Mouse (Mus musculus): ENCODE measurements around the gene Gm49369.
A peak's percentile ranks its signal among the peaks of the same experiment; 100 is the strongest.

Gm49369 gene

DNA sequence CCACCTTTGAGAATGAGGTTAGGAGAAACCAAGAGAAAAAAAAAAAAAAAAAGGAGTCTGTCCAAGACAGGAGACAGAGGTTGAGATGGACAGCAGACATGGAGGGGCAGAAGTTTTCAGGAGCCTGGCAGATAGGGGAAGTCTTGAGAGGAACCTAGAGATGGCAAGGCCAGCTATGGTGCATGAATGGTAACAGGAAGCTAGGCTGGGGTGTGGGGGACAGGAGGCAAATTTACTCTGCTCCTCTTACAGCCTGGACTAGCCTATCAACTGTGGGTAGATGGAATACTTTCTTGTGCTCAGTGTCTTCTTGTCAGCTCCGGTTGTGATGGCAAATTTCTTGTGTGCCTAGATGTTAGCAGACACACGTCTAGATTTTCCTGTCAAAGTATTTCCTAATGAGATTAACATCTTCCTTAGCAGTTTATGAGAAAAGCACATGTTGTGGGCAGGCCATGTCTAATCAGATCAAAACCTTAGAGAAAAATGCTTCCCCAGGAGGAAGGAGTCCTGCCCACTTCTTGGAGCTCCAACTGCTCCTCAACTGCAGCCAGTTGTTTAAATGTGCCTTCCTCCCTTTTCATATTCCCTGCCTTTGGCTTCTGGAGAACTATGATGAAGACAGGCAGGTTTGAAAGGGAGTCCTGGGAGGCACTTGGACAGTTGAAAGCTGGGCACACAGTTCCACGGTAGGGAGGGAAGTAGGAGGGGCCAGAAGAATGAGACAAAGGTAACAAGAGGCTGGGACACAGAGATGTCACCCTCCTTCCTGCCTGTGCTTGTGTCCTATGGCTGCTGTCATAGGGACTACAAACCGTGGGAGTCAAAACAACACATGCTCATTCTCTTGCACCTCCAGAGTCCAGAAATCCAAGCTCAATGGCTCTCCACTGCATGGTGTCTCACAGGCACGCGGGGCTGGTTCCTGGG lies 12.1 kb upstream of the Gm49369 start:
- no peak for DNase-seq (ENCODE audit: low read depth)

DNA sequence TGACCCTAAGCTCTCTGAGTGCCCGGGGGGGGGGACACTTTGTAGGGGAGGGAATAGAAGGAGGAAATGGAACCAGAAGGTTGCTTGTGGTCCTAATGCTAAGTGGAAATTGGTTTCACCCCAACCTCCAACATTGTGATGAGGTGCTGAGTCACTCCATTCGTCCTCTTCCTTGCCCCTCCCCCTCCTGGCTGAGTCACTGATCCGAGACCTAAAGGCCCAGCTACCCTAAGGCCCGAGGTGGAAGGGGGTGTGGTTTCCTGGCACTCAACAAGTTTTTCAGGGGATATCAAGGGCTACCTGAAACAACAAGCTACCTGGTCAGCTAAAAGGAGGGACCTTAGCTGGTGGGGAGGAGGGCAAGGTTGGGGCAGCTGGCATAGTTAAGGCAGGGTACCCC lies 10.7 kb upstream of the Gm49369 start:
- DNase-seq (ENCODE audit: low read depth) = peak; percentile 78

DNA sequence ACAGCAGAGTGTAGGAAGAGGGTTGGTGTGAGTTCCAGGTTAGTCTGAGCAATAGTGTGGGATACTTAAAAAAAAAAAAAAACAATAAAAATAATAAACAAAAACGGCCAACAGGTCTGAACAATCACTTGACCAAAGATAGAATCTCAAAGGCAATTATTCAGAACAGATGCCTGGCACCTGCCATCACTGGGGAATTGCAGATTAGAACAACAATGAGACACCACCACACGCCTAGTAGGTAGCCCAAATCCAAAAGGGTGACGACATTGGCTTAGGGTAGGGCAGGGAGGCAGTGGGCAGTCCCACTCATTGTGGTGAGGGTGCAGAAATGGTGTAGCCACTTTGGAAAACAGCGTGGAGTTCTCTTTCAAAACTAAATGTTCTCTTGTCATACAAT lies 9.1 kb upstream of the Gm49369 start:
- no peak for DNase-seq (ENCODE audit: low read depth)

DNA sequence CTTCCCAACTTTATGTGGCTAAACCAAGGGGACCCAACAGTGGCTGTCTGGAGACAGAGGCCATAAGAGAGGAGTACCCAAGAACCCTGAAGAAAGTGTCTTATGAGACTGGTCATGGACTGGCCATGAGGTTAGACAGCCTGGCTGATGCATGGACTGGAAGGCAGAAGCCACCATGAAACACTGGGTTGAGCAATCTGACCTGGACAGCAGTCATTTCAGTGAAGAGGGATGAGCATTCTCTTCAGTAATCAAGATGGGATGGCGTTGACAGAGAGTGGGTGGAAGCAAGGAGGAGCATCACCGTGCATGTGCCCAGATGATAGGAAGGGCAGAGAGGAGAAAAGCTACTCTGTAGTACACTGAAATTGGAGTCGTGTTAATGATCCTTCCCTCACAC lies 8.6 kb upstream of the Gm49369 start:
- no peak for DNase-seq (ENCODE audit: low read depth)

DNA sequence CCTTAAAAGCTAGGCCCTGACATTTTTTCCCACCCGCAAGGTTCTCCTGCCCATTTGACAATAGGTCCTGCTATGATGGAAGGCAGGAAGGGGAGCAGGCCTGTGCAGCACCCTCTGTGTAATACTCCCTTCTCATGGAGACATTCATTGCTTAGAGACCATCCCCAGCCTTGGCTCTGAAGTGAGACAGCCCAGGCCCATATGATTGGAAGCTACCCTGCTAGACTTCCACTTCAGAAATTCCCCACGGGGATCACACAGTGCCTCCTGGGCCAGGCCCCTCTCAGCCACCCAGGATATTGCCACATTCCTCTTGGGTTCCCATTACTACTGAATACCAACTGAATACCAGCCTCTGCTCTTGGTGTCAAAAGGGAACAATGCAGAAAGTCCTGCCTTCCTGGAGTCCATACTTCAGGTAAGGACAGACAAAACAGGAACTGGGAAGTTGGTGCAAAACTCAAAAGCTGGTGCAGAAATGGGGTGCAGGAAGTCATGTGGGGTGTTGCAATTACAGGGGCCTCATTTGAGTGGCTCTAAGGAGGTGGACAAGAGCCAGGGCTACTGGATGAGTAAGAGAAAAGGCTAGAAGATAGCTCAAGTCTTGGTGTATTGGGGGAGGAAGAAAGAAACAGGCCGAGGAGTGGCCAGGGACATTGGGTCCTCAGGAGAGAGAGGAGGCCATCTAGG lies 7.6 kb upstream of the Gm49369 start:
- no peak for DNase-seq (ENCODE audit: low read depth)

DNA sequence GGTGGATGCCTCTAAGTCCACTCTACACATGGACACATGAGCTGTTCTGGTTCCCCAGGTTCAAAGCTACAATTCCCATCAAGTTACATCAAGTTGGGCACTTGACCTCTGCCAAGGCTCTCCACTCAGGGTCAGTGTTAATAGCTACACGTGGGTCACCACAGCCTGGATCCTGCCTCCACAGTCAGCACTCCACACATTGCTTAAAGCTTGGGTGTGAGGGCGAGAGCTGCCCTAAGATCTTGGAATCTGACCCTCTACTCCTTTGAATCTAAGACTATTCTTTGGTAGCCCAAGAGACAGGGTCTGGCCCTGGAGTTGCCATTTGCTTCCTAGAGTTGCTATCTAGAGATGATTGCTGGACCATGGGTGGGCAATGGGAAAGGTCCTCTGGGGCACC lies 6.3 kb upstream of the Gm49369 start:
- DNase-seq (ENCODE audit: low read depth) = no peak

DNA sequence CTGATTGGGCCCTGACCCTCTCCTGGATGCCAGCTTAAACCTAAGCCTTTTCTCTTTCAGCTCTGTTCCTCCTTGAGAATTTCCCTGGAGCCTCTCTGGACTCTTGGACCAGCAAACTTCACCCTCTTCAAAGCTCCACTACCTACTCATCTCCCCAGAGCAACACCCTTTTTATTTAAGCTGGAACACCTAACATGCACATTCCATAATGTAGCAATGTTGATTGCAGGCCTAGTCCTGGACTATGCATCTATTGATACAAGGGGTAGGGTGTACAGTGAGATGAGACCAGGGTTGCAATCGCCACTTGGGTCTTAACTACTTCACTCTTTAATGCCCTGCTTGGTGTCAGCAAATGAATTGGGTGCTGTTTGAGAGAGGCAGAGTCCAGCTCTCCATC lies 5.7 kb upstream of the Gm49369 start:
- no peak for DNase-seq (ENCODE audit: low read depth)

DNA sequence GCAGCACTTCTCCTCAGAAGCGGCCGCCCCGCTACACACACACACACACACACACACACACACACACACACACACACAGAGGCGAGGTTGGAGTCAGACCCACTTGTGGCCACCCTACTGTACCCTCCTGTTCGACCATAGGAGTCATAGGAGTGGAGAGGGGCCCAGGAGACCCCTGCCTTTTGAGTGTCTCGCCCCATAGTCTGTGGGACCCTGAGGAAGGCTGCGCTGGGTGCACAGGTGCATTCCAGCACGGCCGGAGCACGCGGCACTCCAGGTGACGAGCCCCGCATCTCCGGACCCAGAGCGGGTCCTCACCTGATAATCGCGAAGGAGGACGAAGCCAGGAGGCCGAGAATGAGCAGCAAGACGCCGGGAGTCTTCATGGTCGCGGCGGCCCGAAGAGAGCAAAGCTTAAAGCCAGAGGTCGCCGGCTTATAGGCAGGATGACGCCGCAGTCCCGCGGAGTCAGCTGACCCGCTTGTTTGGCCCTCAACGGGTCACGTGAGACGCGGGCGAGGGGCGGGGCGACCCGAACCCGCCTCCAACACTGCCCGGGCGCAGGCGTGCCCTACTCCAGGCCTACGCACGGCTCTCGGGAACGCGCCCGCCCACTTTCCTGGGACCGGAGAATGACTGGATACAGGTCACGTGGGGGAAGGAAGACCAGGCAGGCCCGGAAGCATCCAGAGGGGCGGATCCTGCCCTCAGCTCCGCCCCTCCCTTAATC lies 5.1 kb upstream of the Gm49369 start, which contains the start of gene Ctsd:
Gene Ctsd (minus strand): TSS at position 620 of the 730 bp plus-strand sequence.
- peak; percentile 92 for DNase-seq (ENCODE audit: low read depth)

DNA sequence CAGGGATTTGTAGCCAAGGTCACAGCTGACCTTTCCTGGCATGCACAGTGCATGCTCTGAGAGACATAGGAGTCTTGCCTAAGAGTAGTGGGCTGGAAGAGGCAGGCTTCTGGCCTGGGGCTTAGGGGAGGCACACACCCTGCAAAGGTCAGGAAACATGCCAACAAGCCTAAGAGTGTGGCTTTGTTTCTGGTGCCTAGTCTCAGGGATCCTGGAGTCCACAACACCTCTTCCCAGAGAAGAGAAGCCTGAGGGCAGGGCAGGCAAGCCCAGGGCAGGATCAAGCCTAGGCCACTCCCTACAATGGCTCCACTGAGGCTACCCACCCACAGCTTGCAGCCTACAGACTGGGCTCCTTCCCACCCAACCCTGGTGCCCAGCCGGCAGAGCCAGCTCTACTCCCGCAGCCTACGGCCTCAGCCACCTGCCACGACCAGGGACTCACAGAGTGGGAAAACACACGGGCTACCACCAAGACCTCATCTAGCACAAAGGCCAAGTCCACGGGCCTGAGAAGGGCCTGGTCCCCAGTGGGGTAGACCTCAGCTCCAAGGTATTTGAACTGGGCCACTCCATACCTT lies 4.2 kb upstream of the Gm49369 start:
- DNase-seq (ENCODE audit: low read depth) = no peak

DNA sequence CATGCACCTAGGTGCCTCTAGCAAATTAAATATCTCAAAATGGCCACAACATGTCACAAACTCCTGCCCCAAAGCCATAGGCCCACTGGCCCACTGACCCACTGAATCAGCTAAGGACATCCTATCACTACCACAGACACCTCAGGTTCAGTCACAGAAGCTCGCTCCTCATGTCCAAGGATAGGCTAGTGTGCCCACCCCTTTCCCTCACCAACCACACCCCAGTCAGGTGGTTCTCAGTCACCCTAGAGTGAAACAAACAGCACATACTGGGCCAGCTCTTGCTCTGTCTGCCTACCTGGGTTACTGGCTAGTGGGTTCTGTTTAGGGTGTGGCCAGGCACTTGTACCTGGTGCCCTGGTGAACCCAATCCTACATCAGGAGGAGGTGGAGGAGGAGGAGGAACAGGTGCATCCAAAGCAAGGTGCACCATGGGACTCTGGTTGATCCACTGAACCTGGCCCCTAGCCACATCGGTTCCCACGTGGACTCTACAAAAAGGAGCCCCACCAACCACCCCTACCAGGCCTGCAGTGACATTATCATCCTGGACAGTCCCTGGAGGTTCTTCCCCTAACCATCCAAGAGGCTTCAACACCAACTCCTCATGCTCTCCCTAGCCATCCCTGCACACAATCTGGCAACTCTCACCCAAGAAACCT lies 3.4 kb upstream of the Gm49369 start:
- DNase-seq (ENCODE audit: low read depth) = no peak

DNA sequence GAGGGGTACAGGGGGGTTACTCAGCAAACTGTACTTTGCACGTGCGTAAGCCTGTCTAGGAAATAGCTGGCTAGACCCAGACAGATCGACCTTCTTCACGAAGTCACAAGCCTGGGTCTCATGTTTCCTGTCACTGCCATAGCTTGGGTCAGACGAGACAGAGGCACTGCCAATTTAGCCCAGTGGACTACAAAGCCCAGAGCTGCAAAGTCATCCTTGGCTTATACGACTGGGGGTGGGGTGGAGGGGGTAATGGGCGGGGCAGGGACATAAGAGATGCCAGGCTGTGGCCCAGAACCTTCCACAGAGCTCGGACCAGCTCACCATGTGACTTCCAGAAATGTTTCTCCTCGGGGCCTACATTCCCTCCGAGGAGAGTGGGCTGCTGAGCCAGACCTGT lies 1.8 kb upstream of the Gm49369 start:
- no peak for DNase-seq (ENCODE audit: low read depth)

DNA sequence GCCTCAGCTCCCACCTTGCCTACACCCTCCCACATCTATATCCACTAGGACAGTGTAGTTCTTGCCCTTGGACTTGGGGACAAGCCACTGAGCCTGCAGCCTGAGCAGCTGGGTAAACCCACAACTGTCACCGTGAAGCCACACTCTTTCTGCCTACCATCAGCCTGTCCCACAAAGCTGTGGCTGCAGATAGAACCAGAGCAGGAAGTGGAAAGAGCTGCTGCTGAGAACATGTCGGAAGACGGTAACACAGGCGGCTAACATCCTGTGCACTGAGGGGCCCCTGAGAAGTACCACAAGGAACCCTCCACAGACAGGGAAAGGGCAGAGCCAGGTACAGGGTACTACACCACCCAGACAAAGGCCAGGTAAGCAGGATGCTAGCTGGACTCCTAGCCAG lies 1.3 kb downstream of the Gm49369 start:
- no peak for DNase-seq (ENCODE audit: low read depth)

DNA sequence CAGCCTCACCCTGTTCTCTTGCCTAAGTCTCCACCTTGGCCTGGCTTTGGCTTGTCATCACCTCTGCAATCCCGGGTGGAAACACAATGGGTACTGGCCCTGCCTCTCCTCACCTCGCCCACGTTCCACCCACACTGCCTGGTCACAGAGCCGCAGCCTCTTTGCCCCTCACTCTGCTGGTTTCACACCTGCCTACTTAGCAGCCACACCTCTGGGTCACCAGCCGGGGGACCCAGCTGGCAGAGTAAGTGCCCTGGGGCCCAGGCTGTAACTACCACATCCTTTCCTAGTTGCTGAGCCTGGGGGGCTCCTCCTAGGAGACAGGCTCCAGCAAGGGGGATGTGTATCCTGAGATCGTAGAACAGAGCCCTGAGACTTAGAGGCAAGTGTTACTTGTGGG lies 3.3 kb downstream of the Gm49369 start:
- no peak for DNase-seq (ENCODE audit: low read depth)

DNA sequence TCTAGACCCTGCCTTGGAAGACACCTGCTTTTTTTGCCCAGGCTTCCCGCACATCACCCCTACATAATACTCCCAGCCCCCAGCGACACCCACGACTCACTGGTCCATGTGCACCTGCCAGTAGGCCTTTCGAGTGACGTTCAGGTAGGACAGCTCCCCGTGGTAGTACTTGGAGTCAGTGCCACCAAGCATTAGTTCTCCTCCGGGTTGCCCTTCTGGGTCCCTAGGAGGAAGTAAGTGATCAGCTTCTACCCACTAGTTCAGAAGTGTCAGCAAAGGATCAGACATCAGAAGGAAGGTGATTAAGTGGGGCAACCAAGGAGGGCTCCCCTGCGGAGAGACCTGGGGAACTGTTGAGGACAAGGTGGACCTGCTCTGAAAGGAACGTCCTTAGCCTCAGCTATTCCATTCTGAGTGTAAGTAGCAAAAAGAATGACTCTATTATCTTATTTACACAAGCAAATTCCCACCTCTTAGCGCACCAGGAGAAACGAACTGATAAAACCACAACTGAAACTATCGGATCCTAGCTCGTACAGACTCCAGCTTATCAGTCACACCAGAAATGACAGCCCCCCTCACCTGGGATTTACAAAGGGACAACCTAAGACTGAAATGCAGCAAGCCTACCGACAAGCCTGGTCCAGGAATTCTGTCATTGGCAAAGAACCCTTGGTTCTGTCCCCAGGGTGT lies 5.1 kb downstream of the Gm49369 start:
- DNase-seq (ENCODE audit: low read depth) = peak; percentile 72

DNA sequence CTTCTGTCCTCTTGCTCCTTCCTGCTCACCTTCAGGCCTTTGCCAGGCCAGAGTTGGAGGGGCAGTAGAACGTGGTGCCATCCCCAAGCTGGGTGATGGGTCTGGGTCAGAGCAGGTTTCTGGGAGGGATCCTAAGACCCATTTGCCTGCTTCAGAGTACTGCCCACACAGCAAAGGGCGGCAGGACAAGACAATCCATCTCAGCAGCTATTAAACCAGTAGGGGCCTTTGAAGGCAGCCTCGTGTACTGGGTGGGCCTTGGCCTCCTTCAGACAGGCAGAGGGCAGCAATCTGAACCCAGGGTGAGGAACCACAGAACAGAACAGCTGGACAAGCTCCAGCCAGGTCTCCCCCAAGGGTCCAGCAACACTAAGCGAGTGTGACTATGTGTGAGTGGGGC lies 6.4 kb downstream of the Gm49369 start:
- DNase-seq (ENCODE audit: low read depth) = no peak

DNA sequence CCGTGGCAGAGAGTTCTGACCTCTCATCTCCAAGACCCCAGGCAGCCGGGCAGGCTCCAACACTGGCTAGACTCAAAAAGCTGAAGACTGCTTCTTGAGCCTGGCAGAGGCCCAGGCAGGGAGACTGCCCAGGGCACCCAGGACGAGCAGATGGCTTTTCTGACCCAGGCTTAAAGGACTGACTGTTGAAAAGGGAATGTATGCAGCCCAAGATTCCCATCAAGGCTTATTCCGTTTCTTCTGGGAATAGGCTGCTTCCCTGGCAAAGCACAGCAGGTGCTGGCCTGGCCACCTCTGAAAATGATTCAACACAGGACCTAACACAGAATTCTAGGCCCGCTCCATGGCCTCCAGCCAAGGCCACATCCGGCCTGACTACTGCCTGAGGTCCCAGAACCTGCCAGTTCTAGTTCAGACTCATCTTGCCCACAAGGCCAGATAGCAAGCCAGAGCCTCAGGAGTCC lies 7.2 kb downstream of the Gm49369 start:
- DNase-seq (ENCODE audit: low read depth) = no peak

DNA sequence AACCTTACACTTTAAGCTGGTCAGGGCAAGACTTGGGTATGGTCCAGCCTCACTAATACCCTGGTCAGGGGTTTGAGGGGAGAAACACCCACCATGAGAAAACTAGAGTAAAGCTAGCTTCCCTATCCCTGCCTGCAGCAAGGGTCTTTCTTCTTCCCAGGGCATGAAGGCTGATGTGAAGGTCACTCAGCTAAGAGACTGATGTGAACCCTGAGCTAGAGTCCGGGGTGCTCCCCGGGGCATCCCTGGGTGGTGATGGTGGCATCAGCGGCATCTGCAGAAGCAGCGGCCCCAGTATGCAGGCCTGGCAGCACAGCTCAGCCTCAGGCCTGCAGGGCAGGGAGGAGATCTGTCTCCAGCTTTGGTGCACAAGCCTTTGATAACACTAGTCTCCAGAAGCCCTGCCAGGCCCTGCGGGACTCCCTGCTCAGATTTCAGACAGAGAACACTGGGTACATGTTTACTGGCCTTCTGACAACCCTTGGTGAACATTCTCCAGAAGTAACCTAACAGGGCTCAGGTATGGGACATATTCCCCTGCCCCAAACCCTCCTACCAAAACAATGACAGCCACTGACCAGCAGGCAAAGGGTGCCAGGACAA lies 8.0 kb downstream of the Gm49369 start:
- DNase-seq (ENCODE audit: low read depth) = no peak

DNA sequence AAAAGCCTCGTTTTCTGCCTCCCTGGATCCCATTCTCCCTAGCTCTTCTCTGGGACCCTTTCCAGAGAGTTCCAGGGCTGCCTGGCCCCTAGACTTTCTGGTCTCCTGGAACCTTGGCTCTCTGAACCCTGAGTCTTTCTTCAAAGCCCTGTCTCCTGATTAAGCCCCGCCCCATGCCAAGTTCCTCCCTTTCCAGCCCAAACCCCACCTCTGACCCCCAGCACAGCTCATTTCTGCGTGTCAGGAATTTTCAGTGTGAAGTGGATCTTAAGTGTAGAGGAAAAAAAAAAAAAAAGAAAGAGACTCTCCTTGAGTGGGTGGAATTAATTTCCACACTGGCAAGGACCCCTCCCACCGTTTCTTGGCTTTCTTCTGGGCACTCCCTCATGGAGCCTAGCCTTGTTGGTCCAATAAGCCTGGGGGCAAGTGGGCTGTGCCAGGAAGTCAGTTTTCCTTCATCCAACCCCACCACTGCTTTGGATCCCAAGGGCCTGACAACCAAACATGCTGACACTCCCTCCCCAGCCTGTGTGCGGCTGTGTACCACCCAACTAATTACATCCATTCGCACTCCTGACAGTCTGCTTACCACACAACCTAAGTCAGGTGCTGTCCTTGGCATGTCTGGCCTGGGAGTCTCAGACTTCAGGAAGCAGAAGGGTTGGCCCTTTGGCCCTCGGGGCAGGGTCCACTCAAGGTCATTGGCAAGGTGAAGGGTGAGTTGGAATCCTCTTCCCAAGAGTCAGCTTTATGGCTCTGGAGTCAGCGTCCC lies 8.6 kb downstream of the Gm49369 start, which contains the start of gene Ifitm10:
Gene Ifitm10 (minus strand): TSS at position 113 of the 772 bp plus-strand sequence.
- no peak for DNase-seq (ENCODE audit: low read depth)

DNA sequence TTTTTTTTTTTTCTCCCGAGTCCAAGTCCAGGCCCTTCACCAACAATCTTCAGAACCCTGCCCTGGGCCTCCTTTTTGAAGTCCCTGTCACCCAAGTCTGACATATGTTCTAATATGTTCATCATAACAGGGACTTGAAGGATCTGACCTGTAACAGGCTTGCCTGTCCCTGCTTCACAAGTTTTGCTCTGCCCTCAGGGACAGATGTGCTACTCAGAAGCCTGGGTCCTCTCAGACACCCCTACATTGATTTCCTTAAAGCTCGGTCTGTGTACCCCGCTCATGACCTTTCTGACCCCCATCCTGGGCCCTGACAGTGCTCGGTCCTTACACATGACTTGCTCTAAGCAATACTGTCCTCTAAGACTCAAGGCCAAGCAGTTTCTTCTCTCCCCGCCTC lies 9.4 kb downstream of the Gm49369 start:
- no peak for DNase-seq (ENCODE audit: low read depth)

Data from c-Kit-positive CD71-positive TER-119-negative erythroid progenitor cells, embryonic 14.5 days (primary cell).